Mouse (Mus musculus) layer of hippocampus, adult 18-20 months (tissue): ENCODE measurements around the gene Cul4a. TPM values are rescaled to one million over a fixed set of nuclear protein-coding genes. Genes with fewer than 3 reads are reported as not detected.

Experiments used
- DNase-seq, 2 experiments: peaks; one replicate each; pipeline ENCODE4 v3.0.0; 2022; ENCODE audit warnings: low spot score in 2 of 2
- microRNA-seq, 2 experiments: library from miRNA; unstranded; fragments of <30 nt; microRNA quantifications; one replicate each; pipeline ENCODE4 v1.2.0; 2021
- total RNA-seq, 2 experiments: library from RNA; stranded (reverse); gene quantifications; 2 replicates each; pipeline ENCODE4 v1.2.3; 2021

Gene Cul4a
- total RNA-seq, 2 experiments from 2014 or later: 58.1 to 59.3 TPM

DNA sequence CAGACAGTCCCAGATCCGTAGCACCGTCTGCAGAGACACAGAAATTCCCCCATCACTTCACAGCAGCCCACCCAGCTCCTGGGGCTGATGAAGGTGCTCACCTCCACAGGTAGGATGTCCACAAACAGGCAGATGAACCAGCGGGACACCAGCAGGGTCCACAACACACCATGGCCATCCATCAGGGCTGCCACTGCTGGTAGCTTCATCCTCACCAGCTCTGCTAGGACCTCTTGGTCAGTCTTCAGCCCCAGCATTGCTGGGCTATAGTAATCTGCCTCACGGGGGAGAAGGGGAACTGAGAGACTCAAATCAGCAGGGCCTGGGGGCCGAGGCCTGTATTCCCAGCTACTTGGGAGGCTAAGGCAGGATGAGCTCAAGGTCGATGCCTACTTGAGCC is 74.1 kb downstream of the Cul4a start:
- no peak for DNase-seq

DNA sequence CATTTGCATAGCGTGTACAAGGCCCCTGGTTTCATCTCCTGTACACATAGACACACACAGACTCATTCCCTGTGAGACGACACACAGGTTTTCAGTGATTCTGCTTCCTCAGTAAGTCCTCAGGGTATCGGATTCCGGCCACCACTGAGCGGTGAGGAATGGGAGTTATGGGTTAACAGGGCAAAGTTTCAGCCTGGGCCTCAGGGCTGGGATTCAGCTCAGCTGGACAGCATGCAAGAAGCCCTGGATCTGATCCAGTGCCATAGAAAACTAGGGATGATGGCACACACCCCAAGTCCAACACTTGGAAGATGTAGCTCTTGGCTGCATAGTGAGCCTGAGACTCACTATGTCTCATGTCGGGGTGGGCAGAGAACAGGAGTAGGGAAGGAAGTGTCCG is 74.5 kb downstream of the Cul4a start:
- DNase-seq: no peak

DNA sequence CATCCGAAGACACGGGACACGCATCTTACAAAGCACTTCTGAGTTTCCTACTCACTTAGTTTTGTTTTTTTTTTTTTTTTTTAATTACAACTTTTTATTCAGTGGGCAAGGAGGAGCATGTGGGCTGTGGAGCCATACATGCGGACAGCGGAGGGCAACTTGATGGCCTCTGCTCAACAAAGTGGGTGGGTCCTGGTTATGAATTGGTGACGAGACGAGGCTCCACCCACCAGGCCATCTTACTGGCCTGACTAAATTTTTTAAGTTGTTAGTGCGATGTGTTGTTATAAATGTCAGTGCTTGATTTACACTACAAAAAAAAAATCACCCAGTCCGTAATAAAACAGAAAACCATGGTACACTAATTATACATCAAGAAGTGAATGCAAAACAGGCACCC is 75.0 kb downstream of the Cul4a start:
- DNase-seq: no peak

DNA sequence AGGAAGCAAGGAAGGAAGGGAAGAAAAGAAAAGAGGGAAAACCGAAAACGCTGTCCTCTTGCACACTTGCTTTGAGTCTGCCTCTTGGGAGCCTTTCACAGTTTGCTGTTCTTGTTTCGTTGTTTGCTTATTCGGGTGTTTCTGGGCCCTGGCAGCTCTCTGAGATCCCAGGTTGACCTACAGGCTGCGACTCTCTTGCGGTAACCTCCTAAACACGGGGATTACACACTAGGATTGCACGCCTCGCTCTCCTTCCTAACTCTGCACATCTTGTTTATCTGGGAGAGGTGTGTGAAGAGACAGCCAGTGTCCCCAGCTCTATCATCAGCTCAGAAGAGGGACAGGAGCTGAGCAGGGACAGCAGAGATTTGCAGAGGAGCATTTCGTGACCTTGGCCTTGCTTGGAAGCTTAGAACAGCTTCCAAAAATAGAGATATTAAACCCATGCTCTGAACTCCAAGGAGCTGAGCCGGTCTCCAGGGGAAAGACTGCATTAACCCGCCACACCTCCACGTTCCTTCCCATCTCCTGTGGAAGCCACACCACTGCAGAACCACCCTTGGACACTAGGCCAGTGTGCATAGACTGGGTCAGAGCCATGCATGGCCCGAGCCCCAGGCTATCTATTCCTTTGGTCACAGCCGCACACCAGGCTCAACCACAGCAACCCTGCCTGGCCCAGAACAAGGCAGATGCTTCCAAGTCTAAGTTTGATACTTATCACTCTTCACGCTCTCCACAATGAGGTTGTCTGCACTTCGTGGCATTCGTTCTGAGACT is 75.7 kb downstream of the Cul4a start:
- no peak for DNase-seq

DNA sequence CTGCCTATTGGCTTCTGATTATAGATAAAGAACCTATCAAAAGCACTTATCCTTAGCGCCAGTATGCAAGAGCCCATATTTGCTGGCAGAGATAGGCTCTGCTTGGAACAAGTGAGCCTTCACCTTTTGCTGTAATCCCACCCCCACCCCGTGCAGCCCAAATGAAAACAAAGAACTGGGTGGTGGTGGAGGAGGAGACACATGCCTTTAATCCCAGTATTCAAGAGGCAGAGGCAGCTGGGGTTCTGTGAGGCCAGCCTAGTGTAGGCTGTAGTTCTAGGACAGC is 76.2 kb downstream of the Cul4a start:
- DNase-seq: no peak

DNA sequence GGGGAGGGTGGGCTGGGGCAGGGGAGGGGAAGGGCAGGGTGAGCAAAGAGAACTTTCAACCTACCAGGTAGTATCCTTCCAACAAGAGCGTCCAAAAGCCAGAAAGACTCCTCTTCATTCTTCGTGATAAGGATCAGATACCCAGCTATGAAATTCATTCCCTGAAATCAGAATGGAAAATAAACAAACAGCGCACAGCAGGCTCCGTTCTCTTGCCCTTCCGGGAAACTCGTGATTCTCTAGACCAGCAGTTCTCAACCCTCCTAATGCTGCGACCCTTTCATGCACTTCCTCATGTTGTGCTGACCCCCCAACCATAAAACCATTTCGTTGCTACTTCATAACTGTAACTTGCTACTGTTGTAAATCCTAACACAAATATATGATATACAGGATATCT is 81.4 kb downstream of the Cul4a start:
- no peak for DNase-seq

DNA sequence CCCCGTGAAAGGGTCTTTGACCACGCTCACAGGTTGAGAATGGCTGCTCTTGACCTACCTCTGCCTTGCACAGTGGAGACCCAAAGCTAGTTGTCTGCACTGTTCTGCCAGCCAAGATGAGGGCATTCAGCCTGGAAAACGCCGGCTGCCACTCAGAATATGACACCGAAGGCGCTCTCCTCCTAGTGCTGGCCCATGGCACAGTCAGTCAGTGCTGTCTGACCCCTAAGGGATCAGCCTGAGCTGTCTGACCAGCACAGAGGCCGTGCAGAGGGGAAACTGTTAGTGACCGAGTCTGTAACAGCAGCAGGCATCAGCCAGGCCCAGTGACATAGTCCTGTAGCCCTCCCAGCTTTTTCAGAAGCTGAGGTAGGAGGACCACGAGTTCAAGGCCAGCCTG is 81.8 kb downstream of the Cul4a start:
- DNase-seq: no peak

- DNase-seq: no peak
Measured at GRCm38 (mm10) chr8:13187638-13188037, 82.2 kb downstream of the Cul4a start.

DNA sequence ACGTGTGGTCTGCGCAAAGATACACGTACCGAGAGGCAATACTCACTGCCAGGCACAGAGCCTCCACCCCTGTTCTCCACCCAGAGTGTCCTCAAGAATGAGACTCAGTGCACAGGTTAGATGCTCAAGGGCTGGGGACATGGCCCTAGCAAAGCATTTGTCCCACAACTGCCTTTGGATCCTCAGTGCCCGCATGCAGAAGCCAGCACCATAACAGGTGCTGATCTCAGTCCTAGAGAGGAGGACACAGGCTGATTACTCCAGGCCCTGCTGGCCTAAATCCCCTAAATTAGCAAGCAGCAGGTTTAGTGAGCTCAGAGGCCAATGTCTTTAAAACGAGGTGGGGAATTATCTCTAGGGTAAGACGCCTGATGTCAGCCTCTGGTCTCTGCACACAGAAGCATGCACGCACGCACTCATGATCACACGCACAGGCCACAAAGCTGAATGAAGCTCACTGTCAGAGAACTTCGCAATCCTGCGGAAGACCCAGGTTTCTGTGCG is 82.7 kb downstream of the Cul4a start:
- DNase-seq: no peak

- no peak for DNase-seq
Measured at GRCm38 (mm10) chr8:13188857-13189256, 83.4 kb downstream of the Cul4a start.

GRCm38 (mm10) chr8:13190235-13190634 is 84.8 kb downstream of the Cul4a start:
- no peak for DNase-seq

DNA sequence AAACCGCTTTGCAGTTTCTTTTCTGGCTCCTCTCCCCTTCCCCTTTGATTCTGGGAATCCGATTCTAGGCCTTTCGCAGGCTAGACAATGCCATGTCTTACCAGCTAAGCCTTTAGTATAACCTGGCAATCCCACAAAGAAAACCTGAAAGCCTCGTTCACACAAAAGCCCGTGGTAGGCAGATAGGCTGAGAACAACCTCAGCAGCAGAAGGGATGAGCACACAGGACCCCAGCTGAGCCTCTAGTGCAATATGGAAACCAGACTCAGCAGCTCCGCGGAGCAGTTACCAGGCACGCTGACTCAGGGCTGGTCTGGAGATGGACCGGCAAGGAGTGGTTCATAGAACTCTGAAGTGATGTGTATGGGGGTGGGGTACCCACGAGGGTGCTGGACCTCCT is 89.4 kb downstream of the Cul4a start:
- no peak for DNase-seq

GRCm38 (mm10) chr8:13197493-13197892 is 92.1 kb downstream of the Cul4a start:
- DNase-seq: no peak

Small RNA genes lying within 50 kb of the gene (microRNA-seq; reads per million reads assigned to microRNA genes)
- gene Mir1968 (9.9 to 11.6 reads per million in 2 experiments), gene Mir7065 (0 reads per million in 2 experiments)

Other genes with a start within 250 kb of the Cul4a start
- gene Mcf2l, start 231.8 kb upstream of the Cul4a start, total RNA-seq: 100 to 1,000 TPM; 212 to 231 TPM
- gene F7, start 79.6 kb upstream of the Cul4a start, total RNA-seq: under 1 TPM; 0.18 to 0.22 TPM
- not detected for gene F10, start 68.3 kb upstream of the Cul4a start, total RNA-seq
- not detected for gene Proz, start 44.7 kb upstream of the Cul4a start, total RNA-seq
- gene Pcid2, start 162 bp upstream of the Cul4a start, total RNA-seq: 10 to 100 TPM; 26.2 to 29.4 TPM
- 100 to 1,000 TPM; 275 to 276 TPM for gene Lamp1, start 53.5 kb downstream of the Cul4a start, total RNA-seq
- 1 to 10 TPM; 3.6 to 3.7 TPM for gene Grtp1, start 95.0 kb downstream of the Cul4a start, total RNA-seq
- 1 to 10 TPM in 1 of 2 experiments, under 1 TPM in 1; 0.74 to 1.8 TPM for gene Adprhl1, start 148.5 kb downstream of the Cul4a start, total RNA-seq
- gene Dcun1d2, start 182.5 kb downstream of the Cul4a start, total RNA-seq: 10 to 100 TPM; 39.4 to 39.9 TPM
- gene Tmco3, start 182.6 kb downstream of the Cul4a start, total RNA-seq: 10 to 100 TPM; 44.3 to 47.1 TPM
- 10 to 100 TPM; 57.6 to 58.0 TPM for gene Tfdp1, start 233.1 kb downstream of the Cul4a start, total RNA-seq